ENCODE assay signal across 11 mouse cellular contexts in the genomic region with DNA sequence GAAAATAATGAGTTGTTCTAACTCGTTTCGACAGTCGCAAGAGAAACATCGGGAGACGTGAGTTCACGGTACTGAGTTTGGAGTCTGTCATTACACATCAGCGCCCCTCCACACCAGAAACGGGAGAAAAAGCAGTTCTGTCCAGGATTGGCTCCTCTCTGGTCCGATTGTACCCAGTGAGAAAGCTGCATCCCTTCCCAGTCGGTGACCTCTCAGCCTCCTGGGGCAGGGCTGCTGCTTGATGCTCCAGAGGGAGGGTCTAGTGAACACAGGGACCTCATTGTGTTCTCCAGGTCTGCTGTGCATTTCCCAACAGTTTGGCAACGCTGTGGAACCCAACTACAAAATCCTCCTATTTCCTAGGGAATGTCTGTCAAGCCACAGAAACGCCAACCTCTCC.
A peak's percentile ranks its signal among the peaks of the same experiment; 100 is the strongest.
DNase-seq lines count a peak whose midpoint lies in the region; ATAC-seq and TF ChIP-seq lines count a peak whose summit lies in the region.
"Had no signal": no experiment of that assay in that cellular context is flagged by ENCODE, and none has a peak within 500 bp of the region (broad histone marks: within the 10 kb centered on the region; RNA-seq: fewer than 3 reads in every experiment).

No protein-coding gene starts in this region.

- no peaks in the 10 kb centered on the region for H3K27me3 ChIP-seq in heart, embryonic 12.5 days (replicated peaks)
- H3K27me3 ChIP-seq in forebrain, embryonic 15.5 days, result no peaks in the 10 kb centered on the region
- H3K27me3 ChIP-seq in hindbrain, postnatal 0 days (ENCODE audit: insufficient read depth, low read length), result no peaks in the 10 kb centered on the region
- no peaks in the 10 kb centered on the region for H3K27me3 ChIP-seq in liver, embryonic 11.5 days (replicated peaks; ENCODE audit: control insufficient read depth, insufficient read depth, low read length)

- H3K9me3 ChIP-seq in heart, embryonic 12.5 days (replicated peaks), result no peaks in the 10 kb centered on the region
- H3K9me3 ChIP-seq in forebrain, embryonic 15.5 days, result no peaks in the 10 kb centered on the region
- no peaks in the 10 kb centered on the region for H3K9me3 ChIP-seq in hindbrain, postnatal 0 days (ENCODE audit: low read length)
- no peaks in the 10 kb centered on the region for H3K9me3 ChIP-seq in liver, embryonic 11.5 days (ENCODE audit: control insufficient read depth, low read length)

- no peak overlapping the region for H3K27ac ChIP-seq in heart, embryonic 12.5 days (ENCODE audit: poor library complexity, severe bottlenecking)
- H3K27ac ChIP-seq in forebrain, embryonic 15.5 days (replicated peaks), result no peak overlapping the region
- no peak overlapping the region for H3K27ac ChIP-seq in hindbrain, postnatal 0 days
- H3K27ac ChIP-seq in liver, embryonic 11.5 days (ENCODE audit: low read depth, low read length), result no peak overlapping the region
- H3K27ac ChIP-seq: macrophage had no signal

- no peak for TF ChIP-seq CTCF in hindbrain, postnatal 0 days (IDR thresholded peaks at IDR 0.05; ENCODE audit: low read depth)

- no peaks in the 10 kb centered on the region for H3K36me3 ChIP-seq in heart, embryonic 12.5 days
- no peaks in the 10 kb centered on the region for H3K36me3 ChIP-seq in forebrain, embryonic 15.5 days
- H3K36me3 ChIP-seq in hindbrain, postnatal 0 days (ENCODE audit: insufficient read depth, low read length), result no peaks in the 10 kb centered on the region
- no peaks in the 10 kb centered on the region for H3K36me3 ChIP-seq in liver, embryonic 11.5 days (ENCODE audit: control insufficient read depth, insufficient read depth, low read length)

- no peak overlapping the region for H3K9ac ChIP-seq in heart, embryonic 12.5 days
- H3K9ac ChIP-seq in forebrain, embryonic 15.5 days (replicated peaks), result no peak overlapping the region
- H3K9ac ChIP-seq in hindbrain, postnatal 0 days (replicated peaks; ENCODE audit: low read length), result no peak overlapping the region
- no peak overlapping the region for H3K9ac ChIP-seq in liver, embryonic 11.5 days (ENCODE audit: low read depth, low read length)

- ATAC-seq in heart, embryonic 12.5 days (ENCODE audit: insufficient number of reproducible peaks, low FRiP score), result no peak
- ATAC-seq in forebrain, embryonic 15.5 days (replicated peaks), result peak; percentile 53; the same call in 1 of the 2 replicates
- ATAC-seq in hindbrain, postnatal 0 days, result peak; percentile 63; the same call in 1 of the 2 replicates
- no peak for ATAC-seq in liver, embryonic 11.5 days (replicated peaks; ENCODE audit: low FRiP score)

- H3K4me2 ChIP-seq in heart, embryonic 12.5 days, result no peak overlapping the region
- no peak overlapping the region for H3K4me2 ChIP-seq in forebrain, embryonic 15.5 days (replicated peaks)
- H3K4me2 ChIP-seq in hindbrain, postnatal 0 days (ENCODE audit: low read depth, low read length), result no peak overlapping the region
- no peak overlapping the region for H3K4me2 ChIP-seq in liver, embryonic 11.5 days

- no peak overlapping the region for H3K4me3 ChIP-seq in heart, embryonic 12.5 days
- H3K4me3 ChIP-seq in forebrain, embryonic 15.5 days, result no peak overlapping the region
- H3K4me3 ChIP-seq in hindbrain, postnatal 0 days (ENCODE audit: low read length), result no peak overlapping the region
- H3K4me3 ChIP-seq in liver, embryonic 11.5 days (ENCODE audit: low read depth, low read length), result no peak overlapping the region

- WGBS in heart, embryonic 12.5 days, result 68% methylated on average over 12 of the region's 12 CpGs
- WGBS in forebrain, embryonic 15.5 days, result 35% methylated on average over 12 of the region's 12 CpGs
- WGBS in hindbrain, postnatal 0 days, result 27% methylated on average over 12 of the region's 12 CpGs
- WGBS in liver, embryonic 11.5 days, result 78% methylated on average over 12 of the region's 12 CpGs

- peak; percentile 98 for DNase-seq in heart, adult 11 months
- DNase-seq in hindbrain, postnatal 0 days (ENCODE audit: low spot score), result peak; percentile 32
- peak; percentile 63 for DNase-seq in retina, embryonic 14.5 days (ENCODE audit: low spot score)
- DNase-seq in liver, embryonic 11.5 days (ENCODE audit: low spot score), result no peak
- DNase-seq in yolk sac, embryonic 10.5 days (ENCODE audit: low spot score), result no peak
- DNase-seq in lung, postnatal 4 days, result no peak
- DNase-seq: cerebellum, postnatal 14 days; right cerebral cortex, adult 18-20 months had no signal

- H3K4me1 ChIP-seq in heart, embryonic 12.5 days (replicated peaks), result peaks cover 3% of the 10 kb centered on the region; the same call in 1 of the 2 replicates
- H3K4me1 ChIP-seq in forebrain, embryonic 15.5 days, result peaks cover 15% of the 10 kb centered on the region
- no peaks in the 10 kb centered on the region for H3K4me1 ChIP-seq in hindbrain, postnatal 0 days (ENCODE audit: insufficient read depth, low read length)
- no peaks in the 10 kb centered on the region for H3K4me1 ChIP-seq in liver, embryonic 11.5 days (replicated peaks; ENCODE audit: control insufficient read depth, insufficient read depth, low read length)

Comparison
In these comparisons a context has a peak if more than half of its experiments do, and no peak if none do; other contexts are left out.
1. DNase-seq: peak in heart, adult 11 months (single experiment), hindbrain, postnatal 0 days (single experiment) and retina, embryonic 14.5 days (single experiment); none in liver, embryonic 11.5 days (single experiment), yolk sac, embryonic 10.5 days (single experiment) and lung, postnatal 4 days (0 of 2).
2. ATAC-seq: peak in forebrain, embryonic 15.5 days (single experiment) and hindbrain, postnatal 0 days (single experiment); none in heart, embryonic 12.5 days (single experiment) and liver, embryonic 11.5 days (single experiment).